Mouse (Mus musculus) stomach, postnatal 0 days (tissue): ENCODE measurements around the gene Eif3c. TPM values are rescaled to one million over a fixed set of nuclear protein-coding genes. Genes with fewer than 3 reads are reported as not detected.

Source experiments
- ATAC-seq: fragments of 200-750 bp; cut with Nextera tagmentation; 2 replicates; pipeline ENCODE4 v1.8.0; 2017; ENCODE audit not compliant: low FRiP score, low TSS enrichment
- DNase-seq: peaks from one replicate; pipeline ENCODE4 v3.0.0-alpha.2; 2016; ENCODE audit warnings: low spot score
- H3K27ac ChIP-seq: fragments of 300-500 bp; sonication (generic); replicated peaks from 2 replicates; pipeline ENCODE4 v1.5.1; 2014; ENCODE audit warnings: mild to moderate bottlenecking, control low read depth
- H3K27me3 ChIP-seq: fragments of 300-500 bp; sonication (generic); 2 replicates; pipeline ENCODE4 v1.6.1; 2014; ENCODE audit warnings: low read length; ENCODE audit not compliant: control insufficient read depth, insufficient read depth
- H3K36me3 ChIP-seq: fragments of 300-500 bp; sonication (generic); 2 replicates; pipeline ENCODE4 v1.6.1; 2014; ENCODE audit warnings: low read length, mixed read lengths; ENCODE audit not compliant: control insufficient read depth, insufficient read depth
- H3K4me1 ChIP-seq: fragments of 300-500 bp; sonication (generic); replicated peaks from 2 replicates; pipeline ENCODE4 v1.6.1; 2014; ENCODE audit warnings: antibody characterized with exemption; ENCODE audit not compliant: control insufficient read depth, insufficient read depth
- H3K4me2 ChIP-seq: fragments of 300-500 bp; sonication (generic); replicated peaks from 2 replicates; pipeline ENCODE4 v1.6.1; 2014; ENCODE audit warnings: low read depth, mild to moderate bottlenecking, control low read depth, moderate library complexity
- H3K4me3 ChIP-seq: fragments of 300-500 bp; sonication (generic); 2 replicates; pipeline ENCODE4 v1.5.1; 2014; ENCODE audit warnings: low read depth, low read length, control low read depth
- H3K9ac ChIP-seq: fragments of 300-500 bp; sonication (generic); 2 replicates; pipeline ENCODE4 v1.6.1; 2014; ENCODE audit warnings: mild to moderate bottlenecking, low read length, control low read depth, mixed read lengths
- H3K9me3 ChIP-seq: fragments of 300-500 bp; sonication (generic); 2 replicates; pipeline ENCODE4 v1.6.1; 2016; ENCODE audit warnings: low read length; ENCODE audit not compliant: control insufficient read depth
- CTCF ChIP-seq: IDR thresholded peaks from 2 replicates; pipeline ENCODE4 v1.5.1; 2016; ENCODE audit warnings: antibody characterized with exemption, low read depth, mild to moderate bottlenecking, moderate library complexity
- EP300 ChIP-seq: optimal IDR thresholded peaks from 2 replicates; pipeline ENCODE3; 2016; ENCODE audit warnings: antibody characterized with exemption
- WGBS: fragments of 180-500 bp; shearing (Covaris S2); extraction: QIAGEN DNeasy Blood & Tissue Kit; methylation state at CpG from one replicate; pipeline ENCODE4 v1.1.7; 2014; 5-methylcytosine and 5-hydroxymethylcytosine counted together
- polyA plus RNA-seq: library from polyadenylated mRNA; unstranded; fragments of >200 nt; fragmentation: Nextera tagmentation; extraction: Ambion mirVana; gene quantifications from 2 replicates; pipeline ENCODE4 v1.2.1, GENCODE M21; 2015

The Eif3c gene
- polyA plus RNA-seq: 150 and 163 TPM in 2 replicates

GRCm38 (mm10) chr7:126566094-126566765 is at the start of gene Eif3c:
Gene Eif3c, minus strand, starts transcription at chr7:126566411.
- peak within 1 kb of the TSS; percentile 96 for H3K27ac ChIP-seq
- no peaks in the 10 kb centered on the region for H3K9me3 ChIP-seq
- peaks cover 12% of the 10 kb centered on the region for H3K36me3 ChIP-seq
- peak within 1 kb of the TSS; percentile 88 for H3K9ac ChIP-seq
- 0% methylated on average over 38 of the region's 46 CpGs for WGBS
- ATAC-seq (peak; percentile 96), DNase-seq (peak; percentile 90)
- no peaks in the 10 kb centered on the region for H3K27me3 ChIP-seq
- H3K4me2 ChIP-seq: peak within 1 kb of the TSS; percentile 66
- TF ChIP-seq EP300 (no peak), CTCF (no peak)
- peak within 1 kb of the TSS; percentile 94 for H3K4me3 ChIP-seq
- H3K4me1 ChIP-seq: no peaks in the 10 kb centered on the region

GRCm38 (mm10) chr7:126612736-126613135 is 46.5 kb upstream of the Eif3c start:
- Histone ChIP-seq H3K27ac (no peak overlapping the region), H3K4me1 (no peaks in the 10 kb centered on the region), H3K9me3 (no peaks in the 10 kb centered on the region), H3K4me3 (no peak overlapping the region), H3K4me2 (no peak overlapping the region), H3K36me3 (no peaks in the 10 kb centered on the region), H3K9ac (no peak overlapping the region), H3K27me3 (no peaks in the 10 kb centered on the region)
- DNase-seq: no peak
- 81% methylated on average over 3 of the region's 3 CpGs for WGBS
- ATAC-seq: no peak
- TF ChIP-seq CTCF: no peak
- no peak for TF ChIP-seq EP300

- no peak overlapping the region for H3K27ac ChIP-seq
- no peak for DNase-seq
- TF ChIP-seq EP300 (no peak), CTCF (no peak)
- no peaks in the 10 kb centered on the region for H3K4me1 ChIP-seq
- H3K4me3 ChIP-seq: no peak overlapping the region
- no peaks in the 10 kb centered on the region for H3K36me3 ChIP-seq
- no peak overlapping the region for H3K4me2 ChIP-seq
- WGBS: 77% methylated on average over 5 of the region's 5 CpGs
- no peak for ATAC-seq
- no peaks in the 10 kb centered on the region for H3K27me3 ChIP-seq
- H3K9ac ChIP-seq: no peak overlapping the region
- H3K9me3 ChIP-seq: no peaks in the 10 kb centered on the region
Measured at GRCm38 (mm10) chr7:126607796-126608195, 41.6 kb upstream of the Eif3c start.

- H3K36me3 ChIP-seq: no peaks in the 10 kb centered on the region
- 45% methylated on average over 3 of the region's 3 CpGs for WGBS
- H3K4me3 ChIP-seq: no peak overlapping the region
- H3K4me1 ChIP-seq: no peaks in the 10 kb centered on the region
- H3K9ac ChIP-seq: no peak overlapping the region
- H3K27ac ChIP-seq: peak overlapping the region; percentile 45; the same call in 1 of the 2 replicates
- no peaks in the 10 kb centered on the region for H3K9me3 ChIP-seq
- peak; percentile 61; the same call in 1 of the 2 replicates for ATAC-seq
- TF ChIP-seq EP300 (no peak), CTCF (no peak)
- H3K27me3 ChIP-seq: no peaks in the 10 kb centered on the region
- H3K4me2 ChIP-seq: no peak overlapping the region
- DNase-seq: no peak
Measured at GRCm38 (mm10) chr7:126607064-126607463, 40.9 kb upstream of the Eif3c start.

GRCm38 (mm10) chr7:126606611-126607010 is 40.4 kb upstream of the Eif3c start:
- Histone ChIP-seq H3K4me3 (no peak overlapping the region), H3K4me2 (no peak overlapping the region), H3K9me3 (no peaks in the 10 kb centered on the region), H3K9ac (no peak overlapping the region), H3K27ac (peak overlapping the region; percentile 61), H3K36me3 (no peaks in the 10 kb centered on the region), H3K27me3 (no peaks in the 10 kb centered on the region), H3K4me1 (no peaks in the 10 kb centered on the region)
- 61% methylated on average over 5 of the region's 5 CpGs for WGBS
- ATAC-seq: no peak
- DNase-seq: no peak
- TF ChIP-seq CTCF: no peak
- TF ChIP-seq EP300: no peak

GRCm38 (mm10) chr7:126602650-126603049 is 36.4 kb upstream of the Eif3c start:
- TF ChIP-seq EP300 (no peak), CTCF (no peak)
- Histone ChIP-seq H3K27me3 (no peaks in the 10 kb centered on the region), H3K9me3 (no peaks in the 10 kb centered on the region), H3K4me2 (no peak overlapping the region), H3K9ac (no peak overlapping the region), H3K27ac (no peak overlapping the region), H3K4me1 (no peaks in the 10 kb centered on the region), H3K36me3 (no peaks in the 10 kb centered on the region), H3K4me3 (no peak overlapping the region)
- ATAC-seq (no peak), DNase-seq (no peak)
- 82% methylated on average over 3 of the region's 3 CpGs for WGBS
